Mouse (Mus musculus): ENCODE measurements around the gene Pmpca.

DNA sequence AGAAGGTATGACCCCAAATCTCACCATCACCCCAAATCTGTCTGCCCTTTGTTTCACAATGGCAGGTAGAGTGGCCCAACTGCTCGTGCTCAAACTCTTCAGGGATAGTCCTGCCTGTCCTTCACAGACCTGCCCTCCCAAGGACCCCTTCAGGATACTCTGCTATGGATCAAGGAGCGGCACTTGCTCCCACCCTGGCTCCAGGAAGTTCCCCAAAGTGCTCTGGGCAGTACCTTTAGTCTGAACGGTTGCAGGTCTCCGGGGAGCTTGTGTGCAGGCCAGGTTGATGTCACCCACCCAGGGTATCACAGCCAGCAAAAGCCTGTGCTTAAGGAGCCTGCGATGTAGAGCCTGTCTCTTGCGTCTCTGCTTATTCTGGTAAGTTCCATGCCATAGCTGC lies 21.2 kb upstream of the Pmpca start:
- no peak for TF ChIP-seq CTCF (IDR thresholded peaks at IDR 0.05; ENCODE audit: extremely low read depth, insufficient read depth, insufficient read length, insufficient replicate concordance)
- TF ChIP-seq POLR2A (IDR thresholded peaks at IDR 0.05; ENCODE audit: low read depth, low read length) = no peak

Measured in spleen, adult 2 months (tissue).